Mouse (Mus musculus) lung, adult 18-20 months (tissue): ENCODE results near the gene Ntf5.

ENCODE experiments used
- DNase-seq, 2 experiments: peaks; one replicate each; pipeline ENCODE4 v3.0.0; 2022; ENCODE audit warnings: mixed read lengths in 2 of 2

Ntf5 gene

DNA sequence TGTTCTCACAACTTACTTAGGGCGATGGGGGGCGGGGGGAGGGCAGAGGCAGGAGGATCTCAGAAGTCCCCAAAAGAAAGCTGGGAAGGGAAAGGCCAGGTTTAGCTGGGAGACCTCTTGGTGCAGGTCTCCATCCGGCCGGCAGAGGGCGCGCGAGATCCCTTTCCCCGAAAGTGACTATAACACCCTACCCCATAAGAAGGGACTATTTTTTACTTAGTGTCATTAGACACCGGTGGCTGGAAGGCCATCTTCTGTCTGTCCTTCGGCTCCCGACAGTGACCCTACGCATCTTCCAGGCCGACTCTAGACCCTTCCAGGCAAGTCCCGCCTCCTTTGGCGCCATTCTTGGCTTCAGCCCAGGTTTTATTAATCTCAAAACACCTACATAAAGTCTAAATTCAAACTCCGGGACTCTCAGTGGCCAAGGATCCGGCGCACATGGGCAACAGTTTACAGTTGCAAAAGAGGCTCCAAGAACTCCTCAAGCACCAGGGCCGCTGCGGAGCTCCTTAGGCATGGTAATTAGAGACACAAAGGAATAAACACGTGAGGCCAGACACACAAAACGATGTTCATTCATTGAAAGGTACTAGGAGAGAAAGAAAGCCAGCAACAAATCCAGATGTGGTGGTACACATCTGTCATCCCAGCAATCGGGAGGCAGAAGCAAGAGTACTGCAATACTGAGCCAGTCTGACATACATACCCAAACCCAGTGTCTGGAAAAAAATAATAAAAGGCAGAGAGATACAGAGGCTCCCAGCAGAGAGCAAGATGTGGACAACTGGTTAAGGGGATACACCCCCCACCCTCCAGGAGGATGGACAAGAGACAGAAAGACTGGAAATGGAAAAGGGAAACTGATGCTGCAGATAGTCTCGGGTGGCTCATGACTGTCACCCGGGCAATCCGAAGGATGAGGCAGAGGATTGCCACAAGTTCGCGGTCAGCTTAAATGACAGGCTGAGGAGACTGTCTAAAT lies 8.1 kb upstream of the Ntf5 start, which contains the start of gene Kcna7:
TSS of gene Kcna7 (plus strand) at position 563 of the 985 bp plus-strand sequence.
- DNase-seq = peak; percentile 72 to 77

DNA sequence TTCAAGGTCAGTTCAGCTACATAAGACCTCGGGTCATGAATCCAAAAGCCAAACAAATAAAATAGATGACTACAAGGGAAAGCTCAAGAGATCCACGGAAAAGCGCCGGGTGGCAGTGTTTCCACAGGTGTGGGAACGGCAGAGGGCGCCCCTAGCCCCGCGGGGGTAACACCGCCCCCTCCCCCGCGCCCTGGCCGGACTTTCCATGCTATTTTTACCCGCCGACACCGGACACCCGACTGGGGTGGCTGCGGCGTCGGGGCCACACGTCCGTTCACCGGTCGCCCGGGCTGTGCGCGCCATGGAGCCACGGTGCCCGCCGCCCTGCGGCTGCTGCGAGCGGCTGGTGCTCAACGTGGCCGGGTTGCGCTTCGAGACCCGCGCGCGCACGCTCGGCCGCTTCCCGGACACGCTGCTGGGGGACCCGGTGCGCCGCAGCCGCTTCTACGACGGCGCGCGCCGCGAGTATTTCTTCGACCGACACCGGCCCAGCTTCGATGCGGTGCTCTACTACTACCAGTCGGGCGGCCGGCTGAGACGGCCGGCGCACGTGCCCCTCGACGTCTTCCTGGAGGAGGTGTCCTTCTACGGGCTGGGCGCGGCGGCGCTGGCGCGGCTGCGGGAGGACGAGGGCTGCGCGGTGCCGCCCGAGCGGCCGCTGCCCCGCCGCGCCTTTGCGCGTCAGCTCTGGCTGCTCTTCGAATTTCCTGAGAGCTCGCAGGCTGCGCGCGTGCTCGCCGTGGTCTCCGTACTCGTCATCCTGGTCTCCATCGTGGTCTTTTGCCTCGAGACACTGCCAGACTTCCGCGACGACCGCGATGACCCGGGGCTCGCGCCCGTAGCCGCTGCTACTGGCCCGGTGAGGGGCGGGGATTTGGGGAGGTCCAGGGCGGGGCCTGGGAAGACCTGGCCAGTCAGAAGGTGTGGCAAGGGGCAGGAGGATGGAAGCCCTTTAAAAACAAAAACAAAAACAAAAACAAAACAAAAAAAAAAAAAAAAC lies 7.0 kb upstream of the Ntf5 start:
- peak in 1 of 2 experiments; percentile 46 for DNase-seq

DNA sequence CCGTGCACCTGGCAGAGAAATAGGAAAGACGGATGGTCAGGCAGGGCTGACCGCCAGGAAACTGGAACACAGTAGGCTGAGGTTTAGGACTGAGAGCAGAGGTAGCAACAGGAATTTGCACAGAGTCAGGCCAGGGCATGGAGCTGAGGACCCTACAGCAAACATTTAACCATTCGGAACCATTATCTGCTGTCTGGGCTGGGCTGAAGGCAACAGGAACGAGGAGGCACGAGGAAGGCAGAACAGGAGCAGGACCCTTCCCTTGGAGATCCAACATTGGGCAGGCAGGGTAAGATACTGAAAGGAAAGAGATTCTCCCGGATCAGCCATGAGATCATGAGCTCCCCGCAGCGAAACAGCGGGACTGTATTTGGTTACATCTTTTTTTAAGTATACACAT lies 5.7 kb upstream of the Ntf5 start:
- DNase-seq = no peak

DNA sequence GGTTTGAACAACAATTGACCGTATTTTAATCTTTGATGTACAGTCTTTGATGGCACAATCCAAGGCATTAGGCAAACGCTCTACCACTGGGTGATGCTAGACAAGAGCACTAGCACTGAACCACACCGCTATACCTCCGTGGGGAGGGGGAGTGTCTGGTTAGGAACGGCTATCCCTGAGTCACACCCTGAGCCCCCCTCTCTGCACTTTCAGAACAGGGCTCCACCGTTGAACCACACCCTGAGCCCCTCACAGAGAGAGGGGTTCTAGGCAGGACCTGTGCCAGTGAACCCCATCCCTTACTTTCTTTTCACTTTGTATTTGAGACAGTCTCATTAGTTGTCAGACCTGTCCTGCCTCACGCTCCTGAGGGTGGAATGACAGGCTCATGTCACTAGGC lies 5.1 kb upstream of the Ntf5 start:
- no peak for DNase-seq

DNA sequence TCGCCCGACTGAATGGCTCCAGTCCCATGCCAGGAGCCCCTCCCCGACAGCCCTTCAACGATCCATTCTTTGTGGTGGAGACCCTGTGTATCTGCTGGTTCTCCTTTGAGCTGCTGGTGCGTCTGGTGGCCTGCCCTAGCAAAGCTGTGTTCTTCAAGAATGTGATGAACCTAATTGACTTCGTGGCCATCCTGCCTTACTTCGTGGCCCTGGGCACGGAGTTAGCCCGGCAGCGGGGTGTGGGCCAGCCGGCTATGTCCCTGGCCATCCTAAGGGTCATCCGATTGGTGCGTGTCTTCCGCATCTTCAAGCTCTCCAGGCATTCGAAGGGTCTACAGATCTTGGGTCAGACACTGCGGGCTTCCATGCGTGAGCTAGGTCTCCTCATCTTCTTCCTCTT lies 4.5 kb upstream of the Ntf5 start:
- no peak for DNase-seq

DNA sequence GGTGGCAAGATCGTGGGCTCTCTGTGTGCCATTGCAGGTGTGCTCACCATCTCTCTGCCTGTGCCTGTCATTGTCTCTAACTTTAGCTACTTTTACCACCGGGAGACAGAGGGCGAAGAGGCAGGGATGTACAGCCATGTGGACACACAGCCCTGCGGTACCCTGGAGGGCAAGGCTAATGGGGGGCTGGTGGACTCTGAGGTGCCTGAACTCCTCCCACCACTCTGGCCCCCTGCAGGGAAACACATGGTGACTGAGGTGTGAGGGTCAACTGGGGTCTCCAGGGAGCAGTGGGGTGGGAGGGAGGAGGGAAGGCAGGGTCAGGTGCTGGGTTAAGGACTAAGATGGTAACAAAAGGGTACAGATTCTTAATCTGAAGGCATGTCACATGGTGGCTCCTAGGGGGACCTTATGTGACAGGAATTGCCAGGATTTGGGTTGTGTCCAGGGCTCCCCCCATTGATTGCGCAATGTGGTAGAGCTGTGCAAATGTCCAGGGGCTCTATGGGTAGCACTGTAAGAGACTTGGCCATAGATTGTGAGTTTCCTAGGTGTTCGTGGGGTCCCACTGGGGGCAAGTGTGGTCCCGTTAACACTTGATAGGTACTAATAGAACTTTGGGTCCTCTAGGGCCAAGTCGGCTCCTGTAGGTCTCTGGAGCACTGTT lies 3.9 kb upstream of the Ntf5 start:
- DNase-seq = no peak

DNA sequence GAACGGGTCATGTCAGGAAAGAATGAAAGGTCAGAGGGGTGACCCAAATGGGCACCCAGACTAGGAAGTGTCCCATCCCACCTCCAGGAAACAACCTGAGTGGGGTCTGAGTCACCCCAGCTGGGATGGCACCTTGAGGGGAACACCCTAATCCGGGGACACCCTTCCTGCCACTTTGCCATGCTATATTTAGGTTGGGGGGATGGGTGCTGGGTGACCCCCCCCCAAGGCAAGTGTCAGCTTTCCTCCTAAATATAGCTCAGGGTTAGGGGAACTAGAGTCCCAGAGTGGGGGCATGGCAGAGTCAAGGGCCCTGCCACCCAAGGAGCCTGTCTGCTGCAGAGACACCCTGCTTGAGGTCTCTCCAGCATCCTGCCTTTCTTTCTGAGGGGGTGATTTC lies 1.1 kb upstream of the Ntf5 start:
- DNase-seq = no peak

DNA sequence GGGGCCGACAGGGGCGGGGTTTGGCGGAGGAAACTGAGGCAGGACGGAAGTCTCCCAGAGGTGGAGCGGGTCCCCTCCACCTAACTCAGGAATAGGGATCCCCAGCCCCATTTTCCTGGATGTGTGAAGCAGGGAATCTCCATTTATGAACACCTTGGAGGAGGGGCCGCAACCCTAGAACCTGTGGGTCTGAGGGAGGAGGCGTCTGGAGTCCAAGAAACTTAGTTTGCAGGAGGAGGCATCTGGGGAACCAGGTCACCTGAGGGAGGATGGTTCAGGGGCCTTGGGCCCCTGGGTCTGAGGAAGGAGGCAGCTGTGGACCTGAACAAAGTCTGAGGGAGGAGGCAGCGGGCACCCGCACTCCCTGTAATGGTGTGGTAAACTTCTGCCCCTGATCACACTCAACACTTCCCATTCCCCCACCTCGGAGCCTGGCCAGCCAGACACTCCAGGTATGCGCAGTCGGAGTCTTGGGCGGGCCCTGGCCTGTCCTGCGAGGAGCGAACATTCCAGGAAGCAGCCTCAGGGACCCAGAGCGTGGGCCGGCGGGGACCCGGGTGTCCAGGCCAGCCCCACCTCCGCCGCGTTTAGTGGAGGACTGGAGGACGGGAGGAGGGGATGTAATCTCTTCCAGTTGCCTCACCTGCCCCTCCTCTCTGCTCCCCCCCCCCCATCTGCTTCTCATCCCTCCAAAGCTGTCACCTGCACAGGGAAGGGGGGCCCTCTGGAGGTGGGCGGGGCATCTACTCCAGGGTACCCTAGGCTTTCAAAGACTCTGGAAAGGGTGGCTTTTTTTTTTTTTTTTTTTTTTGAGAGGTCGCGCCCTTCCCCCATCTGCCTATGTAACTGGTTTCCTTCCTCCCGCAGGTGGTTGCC lies 607 bp downstream of the Ntf5 start:
- DNase-seq = peak; percentile 52 to 74

DNA sequence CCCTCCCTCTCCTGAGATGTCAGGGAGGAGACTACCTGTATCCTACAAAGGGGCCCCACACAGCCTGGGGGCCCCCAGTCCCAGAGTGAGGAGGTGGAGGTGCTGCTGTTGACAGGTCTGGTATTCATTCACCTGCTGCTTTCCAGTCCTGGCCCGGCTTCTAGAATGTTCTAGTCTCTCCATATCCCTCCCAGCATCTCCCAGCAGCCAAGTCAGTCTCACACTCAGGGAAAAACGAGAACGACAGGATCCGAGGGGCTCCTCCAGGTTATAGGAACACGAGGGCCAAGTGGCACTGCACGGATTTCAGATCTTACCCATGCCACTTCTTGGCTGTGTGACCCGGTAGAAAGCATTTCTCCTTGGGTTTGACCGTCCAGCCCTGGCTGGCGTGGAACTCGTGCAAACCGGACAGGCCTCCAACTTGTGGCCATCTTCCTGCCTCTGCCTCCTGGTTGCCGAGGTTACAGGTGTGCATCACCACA lies 1.3 kb downstream of the Ntf5 start:
- no peak for DNase-seq

DNA sequence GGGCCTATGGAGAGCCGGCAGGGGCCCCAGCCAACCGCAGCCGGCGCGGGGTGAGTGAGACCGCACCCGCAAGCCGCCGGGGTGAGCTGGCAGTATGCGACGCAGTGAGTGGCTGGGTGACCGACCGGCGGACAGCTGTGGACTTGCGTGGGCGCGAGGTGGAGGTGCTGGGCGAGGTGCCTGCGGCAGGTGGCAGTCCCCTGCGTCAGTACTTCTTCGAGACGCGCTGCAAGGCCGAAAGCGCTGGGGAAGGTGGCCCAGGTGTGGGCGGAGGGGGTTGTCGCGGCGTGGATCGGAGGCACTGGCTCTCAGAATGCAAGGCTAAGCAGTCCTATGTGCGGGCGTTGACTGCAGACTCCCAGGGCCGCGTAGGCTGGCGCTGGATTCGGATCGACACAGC lies 2.1 kb downstream of the Ntf5 start:
- no peak for DNase-seq

DNA sequence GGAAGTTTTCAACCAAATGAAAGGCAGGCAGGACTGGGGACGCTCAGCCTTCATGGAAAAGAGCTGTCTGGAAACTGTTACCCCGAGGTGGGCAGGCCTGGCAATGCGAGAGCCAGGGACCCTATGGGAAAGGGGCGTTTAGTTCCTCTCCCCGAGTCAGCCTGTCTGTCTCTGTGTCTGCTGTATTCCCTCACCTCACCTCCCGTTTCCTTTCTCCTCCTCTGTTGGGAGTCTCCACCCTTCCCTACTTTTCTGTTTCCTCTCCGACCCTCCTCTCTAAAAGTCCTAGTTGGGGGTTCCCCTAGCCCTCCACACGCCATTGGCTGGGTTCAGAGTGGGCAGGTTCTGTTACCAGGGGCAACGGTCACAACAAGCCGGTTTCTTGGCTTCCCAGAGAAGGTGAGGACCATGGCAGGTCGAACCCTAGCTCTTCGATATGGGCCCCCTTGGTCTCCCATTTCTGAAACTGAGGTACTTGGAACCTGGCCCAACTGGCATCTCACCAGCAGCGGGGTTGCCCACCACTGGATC lies 4.5 kb downstream of the Ntf5 start:
- DNase-seq = peak in 1 of 2 experiments; percentile 53

DNA sequence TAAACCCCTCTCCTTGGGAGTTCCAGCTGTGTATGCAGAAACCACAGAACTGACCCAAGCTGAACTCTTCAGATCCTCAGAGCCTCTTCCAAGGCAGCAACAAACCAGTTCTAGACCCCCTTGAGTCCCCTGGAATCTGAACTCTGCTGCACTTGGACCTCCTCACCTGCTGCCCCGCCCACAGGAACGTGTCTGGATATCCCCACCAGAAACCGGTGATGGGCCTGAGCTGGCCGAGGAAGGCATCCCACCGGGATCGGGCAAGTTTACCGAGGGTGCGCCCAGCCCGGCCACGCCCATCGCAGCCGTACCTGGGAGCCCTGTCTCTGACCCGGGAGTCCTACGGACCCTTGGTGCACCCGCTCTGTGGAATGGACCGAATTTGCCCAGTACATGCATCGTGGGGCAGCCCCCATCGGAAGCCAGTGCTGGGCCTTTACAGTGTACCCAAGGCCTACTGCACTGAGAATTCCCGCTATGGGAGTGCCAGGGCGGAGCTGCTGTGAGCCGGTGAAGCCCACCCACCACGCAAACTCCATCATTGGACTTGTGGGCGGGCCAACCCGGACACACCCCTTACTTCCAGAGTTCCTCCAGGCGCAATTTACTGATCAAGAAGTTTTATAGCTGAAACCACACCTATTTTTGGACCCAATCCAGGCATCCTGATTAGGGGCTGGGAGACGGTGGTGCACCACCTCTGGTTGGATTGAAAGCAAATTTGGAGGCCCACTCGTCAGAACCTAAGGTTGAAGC lies 6.5 kb downstream of the Ntf5 start:
- no peak for DNase-seq

DNA sequence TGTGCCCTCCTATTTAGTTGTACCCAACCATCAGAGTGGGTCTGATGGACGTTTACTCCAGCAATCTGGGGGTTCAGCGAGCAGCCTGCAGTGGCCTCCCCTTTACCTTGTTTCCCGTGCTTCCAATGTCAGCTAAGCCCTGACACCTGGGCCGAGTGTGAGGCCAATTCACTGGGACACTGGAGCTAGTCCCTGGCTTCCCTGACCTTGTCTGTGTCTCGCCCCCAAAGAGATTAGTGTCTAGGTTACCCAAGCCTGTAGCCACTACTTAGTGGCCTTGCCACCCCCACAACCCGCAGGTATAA lies 7.1 kb downstream of the Ntf5 start, which contains the start of gene Lhb:
TSS of gene Lhb (plus strand) at position 206 of the 305 bp plus-strand sequence.
- no peak for DNase-seq

DNA sequence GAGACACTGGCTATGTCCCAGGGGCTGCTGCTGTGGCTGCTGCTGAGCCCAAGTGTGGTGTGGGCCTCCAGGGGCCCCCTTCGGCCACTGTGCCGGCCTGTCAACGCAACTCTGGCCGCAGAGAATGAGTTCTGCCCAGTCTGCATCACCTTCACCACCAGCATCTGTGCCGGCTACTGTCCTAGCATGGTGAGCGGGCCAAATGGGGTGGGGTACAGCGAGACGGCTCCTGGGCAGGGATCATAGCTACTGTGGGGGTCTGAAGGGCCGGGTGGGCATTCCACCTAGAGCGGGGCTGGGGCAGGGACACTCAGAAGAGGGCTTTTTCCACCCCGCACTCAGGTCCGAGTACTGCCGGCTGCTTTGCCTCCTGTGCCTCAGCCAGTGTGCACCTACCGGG lies 7.7 kb downstream of the Ntf5 start:
- no peak for DNase-seq

DNA sequence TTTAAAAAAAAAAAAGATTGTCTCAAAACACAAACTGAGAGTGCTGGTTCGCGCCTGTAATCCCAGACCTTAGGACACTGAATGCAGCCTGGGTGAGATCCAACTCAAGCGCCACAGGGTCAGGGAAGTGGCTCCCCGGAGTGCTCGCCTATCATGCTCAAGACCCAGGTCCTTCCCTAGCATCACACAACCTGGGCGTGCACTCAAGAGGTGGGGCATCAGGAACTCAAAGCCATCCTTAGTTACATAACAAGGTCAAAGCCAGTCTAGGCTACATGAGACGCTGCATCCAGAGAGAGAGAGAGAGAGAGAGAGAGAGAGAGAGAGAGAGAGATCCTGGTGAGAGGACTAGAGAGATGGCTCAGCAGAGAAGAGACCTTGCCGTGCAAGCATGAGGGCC lies 13.1 kb downstream of the Ntf5 start:
- DNase-seq = no peak

DNA sequence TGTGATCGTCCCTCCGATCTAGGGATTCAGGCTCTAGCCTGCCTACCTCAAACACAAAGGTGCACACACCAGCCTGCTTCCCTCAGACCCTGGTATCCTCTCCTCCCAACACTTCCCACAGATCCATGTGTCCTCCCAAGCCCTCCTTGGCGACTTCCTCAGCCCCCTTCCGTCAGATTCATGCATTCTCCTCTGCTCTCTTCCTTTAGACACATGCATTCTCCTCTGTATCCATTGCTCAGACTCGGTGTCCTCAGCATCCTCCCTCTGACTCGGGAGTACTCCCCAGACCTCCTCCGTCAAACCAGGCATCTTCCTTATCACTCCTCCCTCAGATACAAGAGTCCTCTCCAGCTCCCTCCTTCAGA lies 20.3 kb downstream of the Ntf5 start:
- DNase-seq = no peak

DNA sequence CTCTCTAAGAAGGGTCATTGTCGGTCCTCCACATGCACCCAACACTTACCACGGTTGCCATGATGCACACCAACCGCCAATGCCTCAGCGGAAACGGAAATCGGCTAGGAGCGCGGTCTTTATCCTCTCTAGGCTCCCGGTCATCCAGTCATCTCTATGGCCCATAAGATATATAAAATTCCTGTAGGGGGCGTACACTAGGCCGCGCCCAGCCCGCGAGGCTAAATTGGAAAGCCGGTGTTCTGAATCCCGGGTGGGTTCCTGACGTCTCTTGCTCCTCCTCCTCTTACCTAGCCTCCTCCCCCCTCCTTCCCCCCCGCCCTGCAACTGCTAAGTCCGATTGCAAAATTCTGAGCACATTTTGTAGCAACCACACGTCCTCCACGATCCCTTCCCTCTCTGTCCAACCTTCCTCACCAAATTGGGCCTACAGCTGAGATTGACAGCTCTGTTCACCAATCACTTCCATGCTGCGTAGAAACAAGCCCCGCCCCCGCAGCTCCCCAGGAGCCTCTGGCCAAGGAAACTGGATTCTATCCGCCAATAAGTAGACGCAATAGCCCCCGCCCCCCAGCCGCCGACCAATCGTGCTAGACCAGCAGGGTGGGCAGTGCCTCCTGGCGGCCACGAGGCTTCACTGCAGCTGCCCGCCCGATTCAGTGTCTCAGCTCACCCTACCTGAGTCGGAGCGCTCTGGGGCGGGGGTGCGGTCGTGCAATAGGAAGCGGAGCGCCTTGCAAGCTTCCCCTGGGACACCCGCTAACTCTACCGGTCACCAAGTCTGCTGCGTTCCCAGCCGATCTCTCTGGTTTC lies 20.9 kb downstream of the Ntf5 start, which contains the start of gene Gys1:
TSS of gene Gys1 (plus strand) at position 642 of the 813 bp plus-strand sequence.
- DNase-seq = peak; percentile 100

DNA sequence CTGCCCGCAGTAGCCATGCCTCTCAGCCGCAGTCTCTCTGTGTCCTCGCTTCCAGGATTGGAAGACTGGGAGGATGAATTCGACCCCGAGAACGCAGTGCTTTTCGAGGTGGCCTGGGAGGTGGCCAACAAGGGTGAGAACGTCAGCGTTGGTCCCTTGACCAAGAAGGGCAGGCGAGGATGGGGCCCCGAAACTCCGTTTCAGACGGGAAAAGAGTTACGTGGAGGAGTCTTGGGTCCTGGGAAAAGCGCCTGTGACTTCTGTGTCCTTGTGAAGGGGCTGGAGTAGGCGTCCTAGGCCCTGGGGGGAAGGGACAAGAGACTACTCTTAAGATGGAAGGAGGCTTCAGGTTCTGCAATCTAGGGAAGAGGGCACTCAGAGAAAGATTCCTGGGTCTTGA lies 21.5 kb downstream of the Ntf5 start:
- DNase-seq = peak in 1 of 2 experiments; percentile 61

DNA sequence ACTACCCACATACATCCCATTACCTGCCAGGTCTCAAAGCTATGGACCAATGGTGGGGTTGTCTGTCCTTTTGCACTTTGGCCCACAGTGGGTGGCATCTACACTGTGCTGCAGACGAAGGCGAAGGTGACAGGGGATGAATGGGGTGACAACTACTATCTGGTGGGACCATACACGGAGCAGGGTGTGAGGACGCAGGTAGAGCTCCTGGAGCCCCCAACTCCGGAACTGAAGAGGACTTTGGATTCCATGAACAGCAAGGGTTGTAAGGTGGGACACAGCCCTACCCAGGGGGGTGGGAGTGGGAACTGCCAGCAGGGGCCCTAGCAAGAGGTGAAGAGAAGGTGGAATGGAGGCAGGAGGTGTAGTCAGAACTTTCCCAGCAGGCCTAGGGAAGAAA lies 22.9 kb downstream of the Ntf5 start:
- DNase-seq = no peak

DNA sequence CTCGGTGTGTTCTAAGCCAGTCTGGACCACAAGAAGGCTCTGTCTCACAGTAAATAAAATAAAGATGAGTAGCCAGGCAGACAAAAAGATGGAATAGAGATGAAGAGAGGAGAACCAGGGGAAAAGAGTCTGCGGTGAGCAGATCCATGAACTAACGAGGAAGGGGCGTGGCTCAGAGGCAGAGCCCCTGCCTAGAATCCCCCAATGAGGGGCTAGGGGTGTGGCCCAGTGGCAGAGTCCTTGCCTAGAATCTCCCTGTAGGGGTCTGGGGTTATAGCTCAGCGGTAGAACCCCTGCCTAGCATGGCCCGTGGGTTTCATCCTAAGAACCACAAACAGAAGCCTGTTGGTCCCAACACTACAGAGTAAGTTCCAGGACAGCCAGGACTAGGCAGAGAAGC lies 23.6 kb downstream of the Ntf5 start:
- DNase-seq = no peak
